Mouse (Mus musculus) CH12.LX (cell line): ENCODE measurements around the gene Gtf2h4.

ENCODE experiments used
- CTCF ChIP-seq, 2 experiments: IDR thresholded peaks in 1 of 2; conservative IDR thresholded peaks in 1 of 2; 2 replicates each; pipeline ENCODE4 v1.5.1; 2011 to 2012; ENCODE audit warnings: low read depth in 2 of 2, low read length in 2 of 2, improper control_type of control experiment in 1 of 2, inconsistent platforms in 1 of 2, mild to moderate bottlenecking in 1 of 2, moderate library complexity in 1 of 2
- ELF1 ChIP-seq: IDR thresholded peaks from 2 replicates; pipeline ENCODE4 v1.6.1; 2014; ENCODE audit warnings: low read depth, mild to moderate bottlenecking, inconsistent platforms, low read length, improper control_type of control experiment
- HCFC1 ChIP-seq: IDR thresholded peaks from 2 replicates; pipeline ENCODE4 v1.6.1; 2012; ENCODE audit warnings: low read depth, mild to moderate bottlenecking, inconsistent platforms, low read length, improper control_type of control experiment
- JUN ChIP-seq: IDR thresholded peaks from 2 replicates; pipeline ENCODE4 v1.6.1; 2011; ENCODE audit warnings: low read depth, mild to moderate bottlenecking, low read length, improper control_type of control experiment, moderate library complexity; ENCODE audit not compliant: insufficient read depth
- KAT2A ChIP-seq: IDR thresholded peaks from 2 replicates; pipeline ENCODE4 v1.6.1; 2012; ENCODE audit warnings: low read length, improper control_type of control experiment, inconsistent platforms; ENCODE audit not compliant: insufficient replicate concordance
- MEF2A ChIP-seq: IDR thresholded peaks from 2 replicates; pipeline ENCODE4 v1.6.1; 2014; ENCODE audit warnings: low read depth, mild to moderate bottlenecking, inconsistent platforms, low read length, improper control_type of control experiment, borderline replicate concordance
- MYC ChIP-seq: IDR thresholded peaks from 2 replicates; pipeline ENCODE4 v1.6.1; 2011; ENCODE audit warnings: low read depth, mild to moderate bottlenecking, improper control_type of control experiment, low read length
- POLR2A ChIP-seq: IDR thresholded peaks from 2 replicates; pipeline ENCODE4 v1.6.1; 2011; ENCODE audit warnings: low read depth, mild to moderate bottlenecking, improper control_type of control experiment, low read length

DNA sequence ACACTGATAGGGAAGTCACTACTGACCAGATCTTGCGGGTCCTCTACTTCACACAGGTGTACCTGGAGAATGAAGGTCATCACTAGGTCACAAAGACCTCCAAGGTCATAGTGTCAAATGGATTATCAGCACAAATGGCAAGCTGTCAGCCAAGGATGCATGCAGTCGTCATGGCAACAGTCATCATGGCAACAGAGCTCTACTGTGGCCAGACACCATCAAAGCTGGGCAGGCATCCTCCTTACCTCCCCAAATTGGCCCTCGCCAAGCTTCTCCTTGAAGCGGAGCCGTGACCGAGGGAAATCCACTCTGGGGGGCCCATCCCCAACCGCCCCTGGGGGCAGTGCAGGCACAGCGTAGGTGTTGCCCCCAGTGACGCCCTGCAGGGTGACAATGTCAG lies 11.5 kb upstream of the Gtf2h4 start:
- TF ChIP-seq CTCF (conservative IDR thresholded peaks at IDR 0.05 in 1 of 2, IDR thresholded peaks at IDR 0.05 in 1 of 2; ENCODE audit: low read depth in 2 of 2, low read length in 2 of 2) (no peak), MEF2A (no peak), MYC (no peak), KAT2A (no peak), JUN (no peak), ELF1 (no peak), HCFC1 (no peak), POLR2A (no peak)
